Mouse (Mus musculus) spleen, embryonic (tissue): ENCODE measurements around the gene Jund.

ENCODE experiments used
- CTCF ChIA-PET: fragments of 350-600 bp; sonication (Branson Sonifier 250); formaldehyde crosslinking; loops from one replicate; lab custom pipeline; 2022; lab: Charles Lee

The Jund gene

GRCm38 (mm10) chr8:70673079-70673856, 25.5 kb upstream of the Jund start, which contains the start of gene Lsm4:
Gene Lsm4, plus strand, starts transcription at chr8:70673248.
- CTCF ChIA-PET = interaction anchor here (0.6 to 1.6 kb wide), 3 partner anchors 26 to 195 kb away, joined by 3 to 4 read pairs (median 3); no protein-coding TSS in a partner anchor

- CTCF ChIA-PET = no interaction called here
These were observed 24.6 kb upstream of the Jund start for GRCm38 (mm10) chr8:70674109-70674508.

DNA sequence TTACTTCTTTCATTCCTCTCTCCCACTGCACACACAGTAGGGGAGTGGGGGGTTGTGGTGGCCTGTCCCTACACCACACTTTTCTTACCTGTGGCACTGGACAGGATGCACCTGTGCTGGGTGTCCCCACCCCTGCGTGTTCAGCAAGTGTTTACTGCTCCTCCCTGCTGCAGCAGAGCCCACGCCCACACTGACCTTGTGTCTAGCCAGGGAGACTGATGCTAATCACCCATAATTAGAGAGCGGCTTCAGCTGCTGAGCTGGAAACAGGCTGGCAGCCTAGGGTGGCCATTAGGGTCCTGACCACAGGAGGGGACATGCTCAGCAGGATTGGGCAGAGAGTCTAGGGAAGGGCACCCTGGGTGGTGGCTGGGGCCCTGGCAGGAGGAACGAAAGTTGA, 24.0 kb upstream of the Jund start:
- CTCF ChIA-PET = interaction anchor here (0.5 to 0.7 kb wide), 2 partner anchors 22 to 27 kb away, joined by 3 to 4 read pairs; no protein-coding TSS in a partner anchor

GRCm38 (mm10) chr8:70675336-70675735, 23.4 kb upstream of the Jund start:
- CTCF ChIA-PET = interaction anchor here (0.5 to 0.7 kb wide), 2 partner anchors 22 to 27 kb away, joined by 3 to 4 read pairs; no protein-coding TSS in a partner anchor

DNA sequence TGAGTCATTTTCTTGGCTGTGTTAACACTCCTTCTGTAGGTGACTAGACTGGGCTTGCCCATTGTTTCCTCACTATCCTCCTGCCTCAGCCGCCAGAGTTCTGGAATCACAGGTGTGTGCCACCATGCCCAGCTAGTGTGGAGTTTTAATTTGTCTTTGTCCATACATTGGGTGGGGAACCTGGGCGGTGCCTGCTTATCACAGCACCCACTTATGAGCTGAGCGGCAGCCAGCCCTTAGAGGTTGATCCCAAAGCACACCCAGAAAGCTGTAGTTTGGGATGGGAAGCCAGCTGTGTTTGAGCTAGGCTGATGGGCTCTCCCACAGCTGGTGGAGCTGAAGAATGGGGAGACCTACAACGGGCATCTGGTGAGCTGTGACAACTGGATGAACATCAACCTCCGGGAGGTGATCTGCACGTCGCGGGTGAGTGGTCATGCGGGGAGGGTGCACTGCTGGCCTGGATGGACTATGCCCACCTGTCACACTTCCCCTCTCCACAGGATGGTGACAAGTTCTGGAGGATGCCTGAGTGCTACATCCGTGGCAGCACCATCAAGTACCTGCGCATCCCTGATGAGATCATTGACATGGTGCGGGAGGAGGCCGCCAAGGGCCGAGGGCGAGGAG, 21.2 kb upstream of the Jund start:
- CTCF ChIA-PET = interaction anchor here (0.7 to 1.0 kb wide), 3 partner anchors 18 to 78 kb away, joined by 3 to 8 read pairs (median 3); no protein-coding TSS in a partner anchor

- CTCF ChIA-PET = no interaction called here
These were observed 20.1 kb upstream of the Jund start for GRCm38 (mm10) chr8:70678679-70679078.

GRCm38 (mm10) chr8:70679404-70679803, 19.3 kb upstream of the Jund start:
- CTCF ChIA-PET = no interaction called here

- CTCF ChIA-PET = no interaction called here
These were observed 18.7 kb upstream of the Jund start for GRCm38 (mm10) chr8:70680039-70680438.

GRCm38 (mm10) chr8:70681410-70681809, 17.3 kb upstream of the Jund start:
- CTCF ChIA-PET = no interaction called here

DNA sequence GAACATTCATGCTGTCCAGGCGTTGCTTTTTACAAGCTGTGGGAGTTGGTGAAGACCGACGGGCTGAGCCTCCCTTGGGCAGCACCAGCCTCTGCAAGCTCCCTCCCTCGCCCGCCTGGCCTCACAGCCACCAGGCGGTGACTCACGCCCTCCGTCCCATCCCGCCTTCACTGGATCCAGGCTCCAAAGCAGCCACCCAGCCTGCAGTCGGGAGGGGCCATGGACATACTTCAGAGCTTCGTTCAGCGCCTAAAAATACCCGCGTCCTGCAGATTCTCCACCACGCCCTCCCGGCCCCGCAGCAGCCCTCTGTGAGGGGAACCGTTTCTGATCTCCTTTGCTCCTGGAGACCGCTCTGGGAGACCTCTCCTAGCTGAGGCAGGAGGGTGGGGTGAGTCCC, 16.6 kb upstream of the Jund start:
- CTCF ChIA-PET = interaction anchor here (0.7 kb wide), 1 partner anchor 23 kb away, joined by 3 read pairs; no protein-coding TSS in a partner anchor

- CTCF ChIA-PET = no interaction called here
These were observed 16.1 kb upstream of the Jund start for GRCm38 (mm10) chr8:70682692-70683091.

DNA sequence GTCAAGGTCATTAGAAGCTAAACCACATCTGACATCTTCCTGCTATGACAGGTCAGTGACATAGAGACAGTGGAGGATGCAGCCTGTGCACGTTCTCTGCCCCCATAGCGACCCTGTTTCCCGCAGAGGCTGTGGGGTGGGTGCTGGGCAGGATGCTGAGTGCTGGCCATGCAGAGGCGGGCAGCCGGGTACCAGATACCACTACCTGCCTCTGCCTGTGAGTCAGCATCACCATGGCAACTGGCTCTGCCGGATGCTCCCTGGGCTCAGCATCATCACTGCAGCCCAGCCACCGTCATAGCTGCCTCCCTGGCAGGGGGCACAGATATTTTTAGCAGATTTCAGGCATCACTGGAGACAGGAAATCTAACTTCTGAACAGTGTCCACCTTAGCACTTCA, 14.5 kb upstream of the Jund start:
- CTCF ChIA-PET = no interaction called here

- CTCF ChIA-PET = no interaction called here
These were observed 11.2 kb upstream of the Jund start for GRCm38 (mm10) chr8:70687576-70687975.

DNA sequence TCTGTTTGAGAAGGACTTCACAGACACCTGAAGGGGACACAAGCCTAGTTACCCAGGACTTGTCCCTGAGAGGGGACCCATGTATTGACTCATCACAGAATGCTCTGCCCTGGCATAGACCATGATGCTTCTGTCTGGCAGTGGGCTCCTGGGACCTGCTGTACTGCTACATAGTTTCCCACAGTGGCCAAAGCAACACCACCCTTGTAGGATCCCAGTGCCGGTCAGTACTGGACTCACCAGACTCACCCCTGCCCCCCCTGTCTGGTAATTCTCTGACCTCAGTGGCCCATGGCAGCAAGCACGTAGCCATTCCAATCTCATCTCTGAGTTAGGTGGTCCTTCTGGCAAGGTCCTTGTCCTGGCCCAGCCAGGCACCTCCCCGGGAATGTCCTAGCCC, 10.6 kb upstream of the Jund start:
- CTCF ChIA-PET = no interaction called here

GRCm38 (mm10) chr8:70689892-70690390, 8.8 kb upstream of the Jund start:
- CTCF ChIA-PET = no interaction called here

GRCm38 (mm10) chr8:70691230-70691629, 7.5 kb upstream of the Jund start:
- CTCF ChIA-PET = no interaction called here

- CTCF ChIA-PET = no interaction called here
These were observed 7.0 kb upstream of the Jund start for GRCm38 (mm10) chr8:70691727-70692231.

DNA sequence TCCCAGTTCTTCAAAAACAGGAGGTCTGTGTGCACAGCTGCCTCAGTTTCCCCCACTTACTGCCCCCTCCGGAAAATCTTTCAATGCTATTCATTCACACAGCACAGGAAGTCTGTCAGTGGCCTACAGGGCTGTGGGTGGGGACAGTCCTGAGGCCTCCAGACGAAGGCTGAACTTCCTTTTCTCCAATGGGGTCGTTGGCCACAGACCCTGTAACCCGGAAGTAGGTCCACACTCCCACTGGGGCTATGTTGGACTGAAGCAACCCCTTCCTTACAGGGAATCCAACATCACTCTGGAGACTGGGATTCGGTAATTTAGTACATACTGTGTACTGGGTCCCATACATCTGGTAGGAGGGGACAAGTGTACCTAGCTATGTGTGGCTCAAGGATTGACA, 5.1 kb upstream of the Jund start:
- CTCF ChIA-PET = no interaction called here

- CTCF ChIA-PET = interaction anchor here (0.7 kb wide), 1 partner anchor 82 kb away, joined by 3 read pairs; no protein-coding TSS in a partner anchor
These were observed 3.3 kb upstream of the Jund start for GRCm38 (mm10) chr8:70695318-70696018.

DNA sequence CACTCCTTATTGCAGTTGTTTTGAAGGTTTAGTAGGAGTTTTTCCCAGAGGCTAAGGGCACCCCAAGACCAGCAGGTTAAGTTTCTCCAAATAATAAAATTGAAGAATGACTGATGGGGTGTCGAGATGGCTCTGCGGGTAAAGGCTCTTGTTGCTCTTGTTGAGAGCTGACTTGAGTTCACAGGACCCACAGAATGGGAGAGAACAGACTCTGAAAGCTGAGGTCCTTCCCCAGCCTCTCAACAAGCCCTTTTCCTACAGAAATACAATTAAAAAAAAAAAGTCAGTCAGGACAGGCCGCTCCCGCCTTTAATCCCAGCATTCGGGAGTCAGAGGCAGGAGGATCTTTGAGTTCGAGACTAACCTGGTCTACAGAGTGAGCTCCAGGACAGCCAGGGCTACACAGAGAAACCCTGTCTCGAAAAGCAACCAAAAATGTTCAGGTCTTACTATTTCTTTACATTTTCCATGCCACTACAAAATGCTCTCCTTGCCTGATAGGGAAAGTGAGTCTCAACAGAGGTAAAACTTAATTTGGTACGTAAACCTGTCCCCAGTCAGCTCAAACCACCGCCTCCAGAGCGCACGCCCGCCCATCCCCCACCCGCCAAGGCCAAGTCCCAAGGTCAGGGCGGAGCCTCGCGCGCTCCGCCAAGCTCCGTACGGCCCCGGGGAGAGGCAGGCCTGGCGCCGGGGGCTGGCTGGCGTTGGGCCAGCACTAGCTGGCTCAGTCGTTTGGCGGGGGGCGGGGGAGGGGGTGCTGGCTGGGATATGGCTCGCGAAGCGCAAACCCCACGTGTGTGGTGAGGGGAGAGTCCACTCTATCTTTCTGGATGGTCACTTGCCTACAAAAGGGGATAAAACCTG, 2.5 kb upstream of the Jund start:
- CTCF ChIA-PET = interaction anchor here (0.6 to 0.7 kb wide), 3 partner anchors 26 to 168 kb away, joined by 3 to 6 read pairs (median 3); no protein-coding TSS in a partner anchor
